Mouse (Mus musculus) heart, postnatal 0 days (tissue): ENCODE data around the gene Mrps15. TPM values are rescaled to one million over a fixed set of nuclear protein-coding genes. Genes with fewer than 3 reads are reported as not detected.

Source experiments
- ATAC-seq: fragments of 200-750 bp; cut with Nextera tagmentation; 2 replicates; pipeline ENCODE4 v1.8.0; 2017; ENCODE audit warnings: low read depth, moderate number of reproducible peaks, moderate library complexity; ENCODE audit not compliant: insufficient read depth
- DNase-seq: peaks from one replicate; pipeline ENCODE4 v3.0.0-alpha.2; 2016; ENCODE audit warnings: low spot score
- H3K27ac ChIP-seq: fragments of 300-500 bp; sonication (generic); 2 replicates; pipeline ENCODE4 v1.5.1; 2014; ENCODE audit warnings: low read depth, mild to moderate bottlenecking
- H3K27me3 ChIP-seq: fragments of 300-500 bp; sonication (generic); 2 replicates; pipeline ENCODE4 v1.6.1; 2014; ENCODE audit warnings: low read length, mixed read lengths; ENCODE audit not compliant: control insufficient read depth, insufficient read depth
- H3K36me3 ChIP-seq: fragments of 300-500 bp; sonication (generic); replicated peaks from 2 replicates; pipeline ENCODE4 v1.6.1; 2014; ENCODE audit warnings: low read length, mixed read lengths; ENCODE audit not compliant: control insufficient read depth, insufficient read depth
- H3K4me1 ChIP-seq: fragments of 300-500 bp; sonication (generic); 2 replicates; pipeline ENCODE4 v1.6.1; 2014; ENCODE audit warnings: antibody characterized with exemption; ENCODE audit not compliant: control insufficient read depth, insufficient read depth
- H3K4me2 ChIP-seq: fragments of 300-500 bp; sonication (generic); 2 replicates; pipeline ENCODE4 v1.6.1; 2014; ENCODE audit warnings: low read depth, mild to moderate bottlenecking, low read length, moderate library complexity
- H3K4me3 ChIP-seq: fragments of 300-500 bp; sonication (generic); 2 replicates; pipeline ENCODE4 v1.5.1; 2014; ENCODE audit warnings: low read depth, low read length
- H3K9ac ChIP-seq: fragments of 300-500 bp; sonication (generic); replicated peaks from 2 replicates; pipeline ENCODE4 v1.6.1; 2014; ENCODE audit warnings: low read depth, low read length, mixed read lengths
- H3K9me3 ChIP-seq: fragments of 300-500 bp; sonication (generic); replicated peaks from 2 replicates; pipeline ENCODE4 v1.6.1; 2016; ENCODE audit warnings: low read length; ENCODE audit not compliant: control insufficient read depth
- CTCF ChIP-seq: IDR thresholded peaks from 2 replicates; pipeline ENCODE4 v1.5.1; 2016; ENCODE audit warnings: antibody characterized with exemption, control low read depth, low read depth
- EP300 ChIP-seq: IDR thresholded peaks from 2 replicates; pipeline ENCODE4 v1.6.1; 2016; ENCODE audit warnings: antibody characterized with exemption, low read depth
- WGBS: fragments of 180-500 bp; shearing (Covaris S2); extraction: QIAGEN DNeasy Blood & Tissue Kit; methylation state at CpG from one replicate; pipeline ENCODE4 v1.1.7; 2014; 5-methylcytosine and 5-hydroxymethylcytosine counted together
- polyA plus RNA-seq: library from polyadenylated mRNA; unstranded; fragments of >200 nt; fragmentation: Nextera tagmentation; extraction: Ambion mirVana; gene quantifications from 2 replicates; pipeline ENCODE4 v1.2.1, GENCODE M21; 2015
- total RNA-seq: library from RNA; depleted of rRNA; stranded (reverse); fragments of >200 nt; gene quantifications from 2 replicates; pipeline ENCODE4 v1.2.3, GENCODE M21; 2014; ENCODE audit warnings: low replicate concordance

Gene Mrps15
- total and polyA plus RNA-seq, 2 experiments from 2014 or later, result 84.0 to 139 TPM

- no peak overlapping the region for H3K9ac ChIP-seq
- DNase-seq (no peak), ATAC-seq (no peak)
- no peak overlapping the region for H3K4me3 ChIP-seq
- no peaks in the 10 kb centered on the region for H3K27me3 ChIP-seq
- no peak overlapping the region for H3K27ac ChIP-seq
- H3K36me3 ChIP-seq, result no peaks in the 10 kb centered on the region
- TF ChIP-seq CTCF (no peak), EP300 (no peak)
- 75% methylated on average over 7 of the region's 7 CpGs for WGBS
- no peak overlapping the region for H3K4me2 ChIP-seq
- no peaks in the 10 kb centered on the region for H3K9me3 ChIP-seq
- no peaks in the 10 kb centered on the region for H3K4me1 ChIP-seq
These were observed 18.5 kb downstream of the Mrps15 start for GRCm38 (mm10) chr4:126065241-126065640.

- Histone ChIP-seq H3K4me2 (no peak overlapping the region), H3K36me3 (no peaks in the 10 kb centered on the region), H3K4me1 (no peaks in the 10 kb centered on the region), H3K9me3 (no peaks in the 10 kb centered on the region), H3K4me3 (no peak overlapping the region), H3K9ac (no peak overlapping the region), H3K27me3 (no peaks in the 10 kb centered on the region), H3K27ac (no peak overlapping the region)
- TF ChIP-seq EP300 (no peak), CTCF (no peak)
- ATAC-seq, result no peak
- DNase-seq, result no peak
- WGBS, result 46% methylated on average over 15 of the region's 15 CpGs
These were observed 20.8 kb downstream of the Mrps15 start for GRCm38 (mm10) chr4:126067401-126068077.

GRCm38 (mm10) chr4:126068842-126069241 is 22.1 kb downstream of the Mrps15 start:
- Histone ChIP-seq H3K4me2 (no peak overlapping the region), H3K4me3 (no peak overlapping the region), H3K36me3 (no peaks in the 10 kb centered on the region), H3K9ac (no peak overlapping the region), H3K27ac (no peak overlapping the region), H3K27me3 (no peaks in the 10 kb centered on the region), H3K9me3 (no peaks in the 10 kb centered on the region), H3K4me1 (no peaks in the 10 kb centered on the region)
- no peak for DNase-seq
- no peak for ATAC-seq
- TF ChIP-seq EP300 (no peak), CTCF (no peak)
- WGBS, result 74% methylated on average over 6 of the region's 6 CpGs

GRCm38 (mm10) chr4:126077833-126078232 is 31.1 kb downstream of the Mrps15 start:
- no peak overlapping the region for H3K9ac ChIP-seq
- no peak for TF ChIP-seq CTCF
- TF ChIP-seq EP300, result no peak
- WGBS, result 68% methylated on average over 6 of the region's 6 CpGs
- no peaks in the 10 kb centered on the region for H3K4me1 ChIP-seq
- no peaks in the 10 kb centered on the region for H3K9me3 ChIP-seq
- no peak for DNase-seq
- H3K27me3 ChIP-seq, result no peaks in the 10 kb centered on the region
- H3K4me3 ChIP-seq, result no peak overlapping the region
- H3K27ac ChIP-seq, result no peak overlapping the region
- no peaks in the 10 kb centered on the region for H3K36me3 ChIP-seq
- H3K4me2 ChIP-seq, result no peak overlapping the region
- ATAC-seq, result no peak

GRCm38 (mm10) chr4:126079266-126079665 is 32.5 kb downstream of the Mrps15 start:
- Histone ChIP-seq H3K36me3 (no peaks in the 10 kb centered on the region), H3K9ac (no peak overlapping the region), H3K27ac (no peak overlapping the region), H3K4me2 (no peak overlapping the region), H3K4me1 (no peaks in the 10 kb centered on the region), H3K9me3 (no peaks in the 10 kb centered on the region), H3K4me3 (no peak overlapping the region), H3K27me3 (no peaks in the 10 kb centered on the region)
- TF ChIP-seq EP300 (no peak), CTCF (no peak)
- 72% methylated on average over 4 of the region's 4 CpGs for WGBS
- ATAC-seq, result no peak
- no peak for DNase-seq

GRCm38 (mm10) chr4:126081601-126082000 is 34.9 kb downstream of the Mrps15 start:
- H3K27me3 ChIP-seq, result no peaks in the 10 kb centered on the region
- no peak for DNase-seq
- WGBS, result 91% methylated on average over 1 of the region's 1 CpGs
- H3K36me3 ChIP-seq, result no peaks in the 10 kb centered on the region
- H3K27ac ChIP-seq, result no peak overlapping the region
- H3K9me3 ChIP-seq, result no peaks in the 10 kb centered on the region
- no peak overlapping the region for H3K4me3 ChIP-seq
- TF ChIP-seq EP300, result no peak
- no peak for TF ChIP-seq CTCF
- H3K4me2 ChIP-seq, result no peak overlapping the region
- H3K9ac ChIP-seq, result no peak overlapping the region
- ATAC-seq, result no peak
- no peaks in the 10 kb centered on the region for H3K4me1 ChIP-seq
